Mouse (Mus musculus): ENCODE results near the gene Reln.

The Reln gene

GRCm38 (mm10) chr5:21934173-21934698, 410.3 kb downstream of the Reln start:
- DNase-seq (ENCODE audit: low spot score): no peak

- peak; percentile 8 for DNase-seq (ENCODE audit: low spot score)
Observed at GRCm38 (mm10) chr5:21933340-21934075, 411.0 kb downstream of the Reln start.

GRCm38 (mm10) chr5:21931151-21931550, 413.4 kb downstream of the Reln start:
- DNase-seq (ENCODE audit: low spot score): no peak

- DNase-seq (ENCODE audit: low spot score): no peak
Observed at GRCm38 (mm10) chr5:21920310-21920709, 424.2 kb downstream of the Reln start.

- no peak for DNase-seq (ENCODE audit: low spot score)
Observed at GRCm38 (mm10) chr5:21919281-21919780, 425.2 kb downstream of the Reln start.

GRCm38 (mm10) chr5:21915973-21916372, 428.5 kb downstream of the Reln start:
- DNase-seq (ENCODE audit: low spot score): no peak

GRCm38 (mm10) chr5:21914776-21915175, 429.7 kb downstream of the Reln start:
- DNase-seq (ENCODE audit: low spot score): no peak

GRCm38 (mm10) chr5:21912835-21913530, 431.5 kb downstream of the Reln start:
- no peak for DNase-seq (ENCODE audit: low spot score)

- DNase-seq (ENCODE audit: low spot score): no peak
Observed at GRCm38 (mm10) chr5:21910726-21911125, 433.8 kb downstream of the Reln start.

- no peak for DNase-seq (ENCODE audit: low spot score)
Observed at GRCm38 (mm10) chr5:21909713-21910112, 434.8 kb downstream of the Reln start.

GRCm38 (mm10) chr5:21901411-21901810, 443.1 kb downstream of the Reln start:
- DNase-seq (ENCODE audit: low spot score): no peak

- DNase-seq (ENCODE audit: low spot score): no peak
Observed at GRCm38 (mm10) chr5:21900891-21901290, 443.6 kb downstream of the Reln start.

- DNase-seq (ENCODE audit: low spot score): no peak
Observed at GRCm38 (mm10) chr5:21898875-21899274, 445.6 kb downstream of the Reln start.

- DNase-seq (ENCODE audit: low spot score): no peak
Observed at GRCm38 (mm10) chr5:21896586-21896985, 447.9 kb downstream of the Reln start.

- no peak for DNase-seq (ENCODE audit: low spot score)
Observed at GRCm38 (mm10) chr5:21894168-21894567, 450.3 kb downstream of the Reln start.

- DNase-seq (ENCODE audit: low spot score): no peak
Observed at GRCm38 (mm10) chr5:21866750-21867149, 477.8 kb downstream of the Reln start.

GRCm38 (mm10) chr5:21866311-21866712, 478.2 kb downstream of the Reln start:
- DNase-seq (ENCODE audit: low spot score): no peak

- DNase-seq (ENCODE audit: low spot score): no peak
Observed at GRCm38 (mm10) chr5:21865346-21866107, 479.0 kb downstream of the Reln start, which contains the start of gene Slc26a5. Gene Slc26a5 (minus strand): TSS chr5:21865604.

GRCm38 (mm10) chr5:21858653-21859052, 485.8 kb downstream of the Reln start:
- DNase-seq (ENCODE audit: low spot score): no peak

GRCm38 (mm10) chr5:21851679-21852340, 492.7 kb downstream of the Reln start:
- DNase-seq (ENCODE audit: low spot score): no peak

GRCm38 (mm10) chr5:21847438-21847837, 497.1 kb downstream of the Reln start:
- no peak for DNase-seq (ENCODE audit: low spot score)

All from ovary, postnatal 14 days (tissue).